Comparison of ENCODE assay signal across 7 mouse cellular contexts in genomic region chr10:126990313-126991056, GRCm38 (mm10). TPM values are rescaled to one million over a fixed set of nuclear protein-coding genes. Genes with fewer than 3 reads are reported as not detected.
DNase-seq lines count a peak whose midpoint lies in the region; ATAC-seq and TF ChIP-seq lines count a peak whose summit lies in the region.

No protein-coding gene starts in this region.

- no peak overlapping the region for H3K4me2 ChIP-seq in embryonic facial prominence, embryonic 11.5 days (ENCODE audit: low read depth, low read length)
- H3K4me2 ChIP-seq in midbrain, embryonic 13.5 days (replicated peaks), result no peak overlapping the region

- peak; percentile 98 for TF ChIP-seq CTCF in small intestine, adult 2 months (IDR thresholded peaks at IDR 0.05; ENCODE audit: extremely low read depth, insufficient read length, insufficient replicate concordance, low read depth, low read length)

- ATAC-seq in embryonic facial prominence, embryonic 11.5 days (replicated peaks; ENCODE audit: insufficient number of reproducible peaks, low FRiP score, low TSS enrichment, low read depth), result peak; percentile 66
- ATAC-seq in midbrain, embryonic 13.5 days, result peak; percentile 82

- H3K4me3 ChIP-seq in embryonic facial prominence, embryonic 11.5 days (ENCODE audit: low read depth, low read length), result no peak overlapping the region
- H3K4me3 ChIP-seq in limb, embryonic 10.5 days, result no peak overlapping the region
- no peak overlapping the region for H3K4me3 ChIP-seq in midbrain, embryonic 13.5 days (replicated peaks)
- no peak overlapping the region for H3K4me3 ChIP-seq in small intestine, adult 2 months (ENCODE audit: low read depth, low read length)

- 64% methylated on average over 7 of the region's 7 CpGs for WGBS in embryonic facial prominence, embryonic 11.5 days
- 63% methylated on average over 7 of the region's 7 CpGs for WGBS in limb, embryonic 10.5 days
- WGBS in midbrain, embryonic 13.5 days, result 65% methylated on average over 7 of the region's 7 CpGs
- WGBS in small intestine, adult 2 months, result 47% methylated on average over 7 of the region's 7 CpGs

- H3K27ac ChIP-seq in embryonic facial prominence, embryonic 11.5 days (replicated peaks; ENCODE audit: low read depth, low read length), result no peak overlapping the region
- H3K27ac ChIP-seq in limb, embryonic 10.5 days, result no peak overlapping the region
- H3K27ac ChIP-seq in midbrain, embryonic 13.5 days, result 0 out of 2 replicates have a peak overlapping the region, but pooled peaks have one; percentile 48
- no peak overlapping the region for H3K27ac ChIP-seq in small intestine, adult 2 months (ENCODE audit: insufficient read depth, low read depth, low read length)

- DNase-seq in adrenal gland, postnatal 10 days, result peak; percentile 92
- DNase-seq in embryonic facial prominence, embryonic 11.5 days (ENCODE audit: low spot score), result peak; percentile 89
- DNase-seq in heart, adult 11 months, result peak; percentile 98
- DNase-seq in kidney, adult 11 months, result peak; percentile 83
- DNase-seq in limb, embryonic 10.5 days (ENCODE audit: low spot score), result peak; percentile 94

- peaks cover 10% of the 10 kb centered on the region for H3K36me3 ChIP-seq in embryonic facial prominence, embryonic 11.5 days (replicated peaks; ENCODE audit: control insufficient read depth, insufficient read depth, low read depth, low read length)
- peaks cover 64% of the 10 kb centered on the region for H3K36me3 ChIP-seq in limb, embryonic 10.5 days
- peaks cover 39% of the 10 kb centered on the region for H3K36me3 ChIP-seq in midbrain, embryonic 13.5 days
- H3K36me3 ChIP-seq in small intestine, adult 2 months (ENCODE audit: control insufficient read depth, insufficient read depth, low read length), result peaks cover 37% of the 10 kb centered on the region

- H3K4me1 ChIP-seq in embryonic facial prominence, embryonic 11.5 days (ENCODE audit: control insufficient read depth, insufficient read depth, low read length), result peaks cover 7% of the 10 kb centered on the region
- H3K4me1 ChIP-seq in limb, embryonic 10.5 days, result peaks cover 58% of the 10 kb centered on the region
- H3K4me1 ChIP-seq in midbrain, embryonic 13.5 days (replicated peaks), result peaks cover 47% of the 10 kb centered on the region
- peaks cover 21% of the 10 kb centered on the region for H3K4me1 ChIP-seq in small intestine, adult 2 months (ENCODE audit: control insufficient read depth, insufficient read depth, insufficient read length, low read length)

- H3K27me3 ChIP-seq in embryonic facial prominence, embryonic 11.5 days (ENCODE audit: control insufficient read depth, insufficient read depth, low read length), result no peaks in the 10 kb centered on the region
- no peaks in the 10 kb centered on the region for H3K27me3 ChIP-seq in limb, embryonic 10.5 days (ENCODE audit: low read depth, poor library complexity, severe bottlenecking)
- H3K27me3 ChIP-seq in midbrain, embryonic 13.5 days, result no peaks in the 10 kb centered on the region
- H3K27me3 ChIP-seq in small intestine, adult 2 months (ENCODE audit: control insufficient read depth, insufficient read depth, low read length), result no peaks in the 10 kb centered on the region

- 0 out of 2 replicates have a peak, but pooled peaks have one; percentile 17 for TF ChIP-seq POLR2A in small intestine, adult 2 months (IDR thresholded peaks at IDR 0.05; ENCODE audit: low read depth, low read length)

- no peaks in the 10 kb centered on the region for H3K9me3 ChIP-seq in embryonic facial prominence, embryonic 11.5 days (replicated peaks; ENCODE audit: control insufficient read depth, low read length)
- no peaks in the 10 kb centered on the region for H3K9me3 ChIP-seq in limb, embryonic 10.5 days (replicated peaks)
- no peaks in the 10 kb centered on the region for H3K9me3 ChIP-seq in midbrain, embryonic 13.5 days

- H3K9ac ChIP-seq in embryonic facial prominence, embryonic 11.5 days (replicated peaks; ENCODE audit: low read length), result no peak overlapping the region; the same call in 1 of the 2 replicates
- 0 out of 2 replicates have a peak overlapping the region, but pooled peaks have one; percentile 14 for H3K9ac ChIP-seq in midbrain, embryonic 13.5 days (replicated peaks)

RNA-seq across cellular contexts. Expression of gene Avil, which starts 10.0 kb away (rescaled TPM):
- 1 to 10 TPM in 1 of 2 experiments, under 1 TPM in 1; 0.72 to 2.1 TPM for total RNA-seq in adrenal gland, postnatal 10 days (2021)
- 0.39 and 0.42 TPM in 2 replicates for polyA plus RNA-seq in embryonic facial prominence, embryonic 11.5 days (2014; fragmentation: Nextera tagmentation; extraction: Ambion mirVana)
- 0.05 and 0.06 TPM in 2 replicates for polyA plus RNA-seq in limb, embryonic 10.5 days (2016; fragmentation: Nextera tagmentation; extraction: Ambion mirVana)
- 2.2 and 2.8 TPM in 2 replicates for polyA plus RNA-seq in midbrain, embryonic 13.5 days (2015; fragmentation: Nextera tagmentation; extraction: Ambion mirVana)
- polyA plus RNA-seq in small intestine, adult 2 months (2012; rRNA removed), result 2.4 and 6.9 TPM in 2 replicates

RNA-seq across cellular contexts. Expression of gene Ctdsp2, which starts 12.0 kb away (rescaled TPM):
- total RNA-seq in adrenal gland, postnatal 10 days (2021), result 100 to 1,000 TPM; 137 to 168 TPM
- polyA plus RNA-seq in embryonic facial prominence, embryonic 11.5 days (2014; fragmentation: Nextera tagmentation; extraction: Ambion mirVana), result 64.8 and 67.9 TPM in 2 replicates
- 45.9 and 59.0 TPM in 2 replicates for polyA plus RNA-seq in limb, embryonic 10.5 days (2016; fragmentation: Nextera tagmentation; extraction: Ambion mirVana)
- polyA plus RNA-seq in midbrain, embryonic 13.5 days (2015; fragmentation: Nextera tagmentation; extraction: Ambion mirVana), result 18.7 and 23.6 TPM in 2 replicates
- polyA plus RNA-seq in small intestine, adult 2 months (2012; rRNA removed), result 43.9 and 118 TPM in 2 replicates

RNA-seq across cellular contexts. Expression of gene Tsfm, which starts 40.2 kb away (rescaled TPM):
- 10 to 100 TPM; 74.9 to 76.1 TPM for total RNA-seq in adrenal gland, postnatal 10 days (2021)
- polyA plus RNA-seq in embryonic facial prominence, embryonic 11.5 days (2014; fragmentation: Nextera tagmentation; extraction: Ambion mirVana), result 88.0 and 88.5 TPM in 2 replicates
- 109 and 114 TPM in 2 replicates for polyA plus RNA-seq in limb, embryonic 10.5 days (2016; fragmentation: Nextera tagmentation; extraction: Ambion mirVana)
- polyA plus RNA-seq in midbrain, embryonic 13.5 days (2015; fragmentation: Nextera tagmentation; extraction: Ambion mirVana), result 63.5 and 63.9 TPM in 2 replicates
- 24.7 and 36.4 TPM in 2 replicates for polyA plus RNA-seq in small intestine, adult 2 months (2012; rRNA removed)

RNA-seq across cellular contexts. Expression of gene Mettl1, which starts 50.7 kb away (rescaled TPM):
- total RNA-seq in adrenal gland, postnatal 10 days (2021), result 10 to 100 TPM; 14.9 to 17.6 TPM
- polyA plus RNA-seq in embryonic facial prominence, embryonic 11.5 days (2014; fragmentation: Nextera tagmentation; extraction: Ambion mirVana), result 42.7 and 44.8 TPM in 2 replicates
- 60.2 and 64.6 TPM in 2 replicates for polyA plus RNA-seq in limb, embryonic 10.5 days (2016; fragmentation: Nextera tagmentation; extraction: Ambion mirVana)
- 21.1 and 22.0 TPM in 2 replicates for polyA plus RNA-seq in midbrain, embryonic 13.5 days (2015; fragmentation: Nextera tagmentation; extraction: Ambion mirVana)
- 9.6 and 10.3 TPM in 2 replicates for polyA plus RNA-seq in small intestine, adult 2 months (2012; rRNA removed)

RNA-seq across cellular contexts. Expression of gene Eef1akmt3, which starts 50.8 kb away (rescaled TPM):
- under 1 TPM; 0.24 to 0.42 TPM for total RNA-seq in adrenal gland, postnatal 10 days (2021)
- 0.07 and 0.29 TPM in 2 replicates for polyA plus RNA-seq in embryonic facial prominence, embryonic 11.5 days (2014; fragmentation: Nextera tagmentation; extraction: Ambion mirVana)
- 0.33 and 0.34 TPM in 2 replicates for polyA plus RNA-seq in limb, embryonic 10.5 days (2016; fragmentation: Nextera tagmentation; extraction: Ambion mirVana)
- 0.11 and 0.18 TPM in 2 replicates for polyA plus RNA-seq in midbrain, embryonic 13.5 days (2015; fragmentation: Nextera tagmentation; extraction: Ambion mirVana)
- polyA plus RNA-seq in small intestine, adult 2 months (2012; rRNA removed), result 1.2 TPM in 2 replicates
